Mouse (Mus musculus) liver, embryonic 11.5 days (tissue): ENCODE results near the gene 1110004F10Rik. TPM values are rescaled to one million over a fixed set of nuclear protein-coding genes. Genes with fewer than 3 reads are reported as not detected.

Experiments
- ATAC-seq: fragments of 200-750 bp; cut with Nextera tagmentation; replicated peaks from 2 replicates; pipeline ENCODE4 v1.8.0; 2017; ENCODE audit warnings: moderate number of reproducible peaks, mild to moderate bottlenecking, moderate TSS enrichment, moderate library complexity; ENCODE audit not compliant: low FRiP score
- DNase-seq: peaks from one replicate; pipeline ENCODE4 v3.0.0-alpha.2; 2017; ENCODE audit warnings: low spot score
- H3K27ac ChIP-seq: fragments of 300-500 bp; sonication (generic); 2 replicates; pipeline ENCODE4 v1.5.1; 2014; ENCODE audit warnings: mild to moderate bottlenecking, low read depth, low read length, control low read depth
- H3K27me3 ChIP-seq: fragments of 300-500 bp; sonication (generic); replicated peaks from 2 replicates; pipeline ENCODE4 v1.6.1; 2014; ENCODE audit warnings: low read length, mixed read lengths; ENCODE audit not compliant: control insufficient read depth, insufficient read depth
- H3K36me3 ChIP-seq: fragments of 300-500 bp; sonication (generic); 2 replicates; pipeline ENCODE4 v1.6.1; 2014; ENCODE audit warnings: mild to moderate bottlenecking, low read length, moderate library complexity, mixed read lengths; ENCODE audit not compliant: control insufficient read depth, insufficient read depth
- H3K4me1 ChIP-seq: fragments of 300-500 bp; sonication (generic); replicated peaks from 2 replicates; pipeline ENCODE4 v1.6.1; 2014; ENCODE audit warnings: low read length, mixed read lengths; ENCODE audit not compliant: control insufficient read depth, insufficient read depth
- H3K4me2 ChIP-seq: fragments of 300-500 bp; sonication (generic); 2 replicates; pipeline ENCODE4 v1.6.1; 2014; ENCODE audit warnings: mild to moderate bottlenecking, control low read depth, moderate library complexity
- H3K4me3 ChIP-seq: fragments of 300-500 bp; sonication (generic); 2 replicates; pipeline ENCODE4 v1.5.1; 2014; ENCODE audit warnings: low read depth, low read length, control low read depth
- H3K9ac ChIP-seq: fragments of 300-500 bp; sonication (generic); 2 replicates; pipeline ENCODE4 v1.6.1; 2014; ENCODE audit warnings: low read depth, low read length, control low read depth
- H3K9me3 ChIP-seq: fragments of 300-500 bp; sonication (generic); 2 replicates; pipeline ENCODE4 v1.6.1; 2016; ENCODE audit warnings: low read length, inconsistent platforms, mixed read lengths; ENCODE audit not compliant: control insufficient read depth
- WGBS: fragments of 180-500 bp; shearing (Covaris S2); extraction: QIAGEN DNeasy Blood & Tissue Kit; methylation state at CpG from one replicate; pipeline ENCODE4 v1.1.7; 2014; 5-methylcytosine and 5-hydroxymethylcytosine counted together
- polyA plus RNA-seq: library from polyadenylated mRNA; unstranded; fragments of >200 nt; fragmentation: Nextera tagmentation; extraction: Ambion mirVana; gene quantifications from 2 replicates; pipeline ENCODE4 v1.2.1, GENCODE M21; 2014

1110004F10Rik gene
- polyA plus RNA-seq, 1 experiment from 2014 or later: 247 TPM

GRCm38 (mm10) chr7:116111546-116111945, 72.3 kb downstream of the 1110004F10Rik start:
- no peak for DNase-seq
- no peaks in the 10 kb centered on the region for H3K27me3 ChIP-seq
- no peaks in the 10 kb centered on the region for H3K9me3 ChIP-seq
- no peak for ATAC-seq
- no peaks in the 10 kb centered on the region for H3K4me1 ChIP-seq
- 82% methylated on average over 6 of the region's 6 CpGs for WGBS
- H3K9ac ChIP-seq: no peak overlapping the region
- H3K4me2 ChIP-seq: no peak overlapping the region
- H3K36me3 ChIP-seq: no peaks in the 10 kb centered on the region; the same call in 1 of the 2 replicates
- no peak overlapping the region for H3K4me3 ChIP-seq
- H3K27ac ChIP-seq: no peak overlapping the region

GRCm38 (mm10) chr7:116115216-116115930, 76.2 kb downstream of the 1110004F10Rik start:
- Histone ChIP-seq H3K4me2 (no peak overlapping the region), H3K4me3 (no peak overlapping the region), H3K9ac (no peak overlapping the region), H3K27me3 (no peaks in the 10 kb centered on the region), H3K9me3 (no peaks in the 10 kb centered on the region), H3K36me3 (no peaks in the 10 kb centered on the region), H3K27ac (no peak overlapping the region), H3K4me1 (no peaks in the 10 kb centered on the region)
- no peak for ATAC-seq
- DNase-seq: peak; percentile 25
- 75% methylated on average over 12 of the region's 12 CpGs for WGBS

GRCm38 (mm10) chr7:116115991-116116390, 76.8 kb downstream of the 1110004F10Rik start:
- WGBS: 66% methylated on average over 2 of the region's 2 CpGs
- no peak for DNase-seq
- H3K27ac ChIP-seq: no peak overlapping the region
- H3K4me2 ChIP-seq: no peak overlapping the region
- H3K4me1 ChIP-seq: no peaks in the 10 kb centered on the region
- ATAC-seq: no peak
- H3K36me3 ChIP-seq: no peaks in the 10 kb centered on the region
- H3K9ac ChIP-seq: no peak overlapping the region
- no peak overlapping the region for H3K4me3 ChIP-seq
- no peaks in the 10 kb centered on the region for H3K9me3 ChIP-seq
- H3K27me3 ChIP-seq: no peaks in the 10 kb centered on the region

DNA sequence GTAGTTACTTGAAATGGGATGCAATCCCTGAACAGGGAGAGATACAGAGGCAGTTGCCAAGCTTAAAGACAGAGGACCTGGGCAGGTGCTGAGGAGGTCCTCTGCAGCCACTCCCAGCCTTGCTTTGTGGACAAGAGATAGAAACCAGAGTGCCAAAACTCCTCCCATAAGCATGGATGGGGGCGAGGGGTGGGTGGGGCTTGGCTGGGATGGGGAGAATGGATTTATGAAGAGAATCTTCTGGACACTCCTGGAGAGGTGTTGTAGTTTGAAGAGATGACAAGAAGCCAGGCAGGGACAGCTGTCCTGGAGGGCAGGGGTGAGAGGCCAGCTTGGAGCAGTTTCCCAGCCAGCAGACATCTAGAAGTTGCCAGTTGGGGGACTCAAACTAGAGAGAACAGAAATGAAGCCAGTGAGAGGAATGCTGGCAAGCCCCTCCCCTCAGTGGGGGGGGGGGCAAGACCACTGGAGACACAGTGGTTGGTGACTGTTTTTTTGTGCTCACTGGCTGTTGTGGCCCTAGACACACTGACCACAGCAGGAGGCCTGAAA, 80.2 kb downstream of the 1110004F10Rik start:
- H3K4me3 ChIP-seq: no peak overlapping the region
- no peak overlapping the region for H3K4me2 ChIP-seq
- H3K36me3 ChIP-seq: no peaks in the 10 kb centered on the region
- WGBS: 65% methylated on average over 1 of the region's 1 CpGs
- H3K4me1 ChIP-seq: no peaks in the 10 kb centered on the region
- no peaks in the 10 kb centered on the region for H3K9me3 ChIP-seq
- ATAC-seq (no peak; the same call in 1 of the 2 replicates), DNase-seq (no peak)
- no peak overlapping the region for H3K27ac ChIP-seq
- no peaks in the 10 kb centered on the region for H3K27me3 ChIP-seq
- H3K9ac ChIP-seq: no peak overlapping the region

GRCm38 (mm10) chr7:116120737-116121136, 81.5 kb downstream of the 1110004F10Rik start:
- no peak for DNase-seq
- Histone ChIP-seq H3K4me2 (no peak overlapping the region), H3K27me3 (no peaks in the 10 kb centered on the region), H3K4me1 (no peaks in the 10 kb centered on the region), H3K9ac (no peak overlapping the region), H3K9me3 (no peaks in the 10 kb centered on the region), H3K36me3 (no peaks in the 10 kb centered on the region), H3K27ac (no peak overlapping the region), H3K4me3 (no peak overlapping the region)
- 84% methylated on average over 4 of the region's 4 CpGs for WGBS
- no peak for ATAC-seq

GRCm38 (mm10) chr7:116121202-116121601, 82.0 kb downstream of the 1110004F10Rik start:
- Histone ChIP-seq H3K4me2 (no peak overlapping the region), H3K4me3 (no peak overlapping the region), H3K36me3 (no peaks in the 10 kb centered on the region), H3K9me3 (no peaks in the 10 kb centered on the region), H3K27me3 (no peaks in the 10 kb centered on the region), H3K27ac (no peak overlapping the region), H3K4me1 (no peaks in the 10 kb centered on the region), H3K9ac (no peak overlapping the region)
- WGBS: 74% methylated on average over 11 of the region's 11 CpGs
- ATAC-seq (no peak), DNase-seq (no peak)

DNA sequence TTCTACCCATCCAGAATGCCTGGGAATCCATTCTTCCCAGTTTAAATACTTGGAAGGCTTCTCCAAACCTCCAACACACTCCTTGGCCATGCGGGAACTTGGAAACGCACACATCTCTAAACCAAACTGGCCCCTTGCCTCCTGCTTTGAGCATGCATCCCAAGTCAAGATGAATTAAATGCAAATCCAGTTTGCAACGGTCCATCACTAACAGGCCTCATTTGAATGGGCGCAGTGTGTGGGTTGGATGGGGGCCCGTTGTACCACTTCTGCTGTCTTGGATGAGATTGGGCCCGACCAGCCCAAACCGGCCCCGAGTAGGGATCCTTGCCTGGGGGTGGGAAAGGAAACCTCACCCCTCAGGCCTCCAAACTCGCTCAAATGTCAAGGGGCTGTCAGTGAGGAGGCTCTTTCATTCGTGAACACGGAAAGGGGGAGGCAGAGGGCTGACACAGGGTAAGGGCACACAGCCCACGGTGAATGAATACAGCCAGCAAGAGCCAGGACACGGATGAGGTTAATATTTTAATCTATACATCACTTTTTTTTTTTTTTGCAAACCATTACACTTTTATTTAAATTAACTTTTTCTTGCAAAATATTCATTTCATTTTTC, 83.9 kb downstream of the 1110004F10Rik start:
- ATAC-seq: no peak
- H3K9ac ChIP-seq: no peak overlapping the region
- H3K27me3 ChIP-seq: no peaks in the 10 kb centered on the region
- no peaks in the 10 kb centered on the region for H3K9me3 ChIP-seq
- H3K27ac ChIP-seq: no peak overlapping the region
- no peak overlapping the region for H3K4me2 ChIP-seq
- H3K36me3 ChIP-seq: no peaks in the 10 kb centered on the region
- DNase-seq: no peak
- 85% methylated on average over 13 of the region's 13 CpGs for WGBS
- no peaks in the 10 kb centered on the region for H3K4me1 ChIP-seq
- no peak overlapping the region for H3K4me3 ChIP-seq

DNA sequence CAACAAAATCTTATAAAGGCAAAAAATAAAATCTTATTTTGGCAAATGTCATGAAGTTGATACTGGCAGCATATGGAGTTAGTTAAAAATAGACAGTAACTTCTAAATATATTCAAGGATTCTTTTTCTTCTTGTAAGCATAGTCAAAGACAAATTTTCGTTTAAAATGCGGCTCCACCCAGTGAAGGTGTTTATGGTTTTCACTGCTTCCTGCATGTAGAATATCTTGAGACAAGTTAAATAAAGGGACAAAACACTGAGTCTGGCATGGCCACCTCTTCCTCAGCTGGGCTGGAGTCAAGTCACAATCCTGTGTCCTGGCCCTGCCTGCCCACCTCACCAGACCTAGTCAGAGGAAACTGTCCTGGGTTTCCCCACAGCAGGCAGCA, 84.4 kb downstream of the 1110004F10Rik start:
- no peak for ATAC-seq
- no peaks in the 10 kb centered on the region for H3K9me3 ChIP-seq
- no peaks in the 10 kb centered on the region for H3K36me3 ChIP-seq
- H3K27me3 ChIP-seq: no peaks in the 10 kb centered on the region
- no peak overlapping the region for H3K9ac ChIP-seq
- no peaks in the 10 kb centered on the region for H3K4me1 ChIP-seq
- H3K4me3 ChIP-seq: no peak overlapping the region
- no peak overlapping the region for H3K27ac ChIP-seq
- no peak for DNase-seq
- no peak overlapping the region for H3K4me2 ChIP-seq
- 81% methylated on average over 2 of the region's 2 CpGs for WGBS

- Histone ChIP-seq H3K9ac (no peak overlapping the region), H3K4me3 (no peak overlapping the region), H3K36me3 (no peaks in the 10 kb centered on the region), H3K27ac (no peak overlapping the region), H3K4me2 (no peak overlapping the region), H3K9me3 (no peaks in the 10 kb centered on the region), H3K4me1 (no peaks in the 10 kb centered on the region), H3K27me3 (no peaks in the 10 kb centered on the region)
- DNase-seq: no peak
- 87% methylated on average over 12 of the region's 12 CpGs for WGBS
- no peak for ATAC-seq
Measured at GRCm38 (mm10) chr7:116124057-116124456, 84.9 kb downstream of the 1110004F10Rik start.
